Mouse (Mus musculus) erythroblast, embryonic 14.5 days (primary cell): ENCODE data around the gene Tspan11.

ENCODE experiments used
- GATA1 ChIP-seq: IDR thresholded peaks from 2 replicates; pipeline ENCODE4 v1.6.1; 2012; ENCODE audit warnings: low read length, inconsistent platforms, mixed read lengths
- TAL1 ChIP-seq: IDR thresholded peaks from 3 replicates; pipeline ENCODE4 v1.6.1; 2012; ENCODE audit warnings: low read length, inconsistent platforms, mixed read lengths

- TF ChIP-seq GATA1 (no peak), TAL1 (no peak)
Measured at GRCm38 (mm10) chr6:127928682-127929081, 41.3 kb downstream of the Tspan11 start.
